Mouse (Mus musculus): ENCODE results near the gene Dag1.

The Dag1 gene

GRCm38 (mm10) chr9:108183531-108183994, 80.2 kb downstream of the Dag1 start:
- peak; percentile 55 to 61 for DNase-seq

GRCm38 (mm10) chr9:108182806-108183506, 80.8 kb downstream of the Dag1 start:
- peak; percentile 53 to 58 for DNase-seq

GRCm38 (mm10) chr9:108178391-108178790, 85.4 kb downstream of the Dag1 start:
- no peak for DNase-seq

- peak in 1 of 2 experiments; percentile 47 for DNase-seq
Observed at GRCm38 (mm10) chr9:108175116-108175838, 88.5 kb downstream of the Dag1 start.

GRCm38 (mm10) chr9:108172777-108173350, 90.9 kb downstream of the Dag1 start:
- peak in 1 of 2 experiments; percentile 24 for DNase-seq

GRCm38 (mm10) chr9:108169751-108170150, 94.0 kb downstream of the Dag1 start:
- DNase-seq = no peak

- DNase-seq = no peak
Observed at GRCm38 (mm10) chr9:108165143-108165542, 98.6 kb downstream of the Dag1 start.

- DNase-seq = no peak
Observed at GRCm38 (mm10) chr9:108163646-108164284, 100.0 kb downstream of the Dag1 start.

- DNase-seq = peak; percentile 58 to 64
Observed at GRCm38 (mm10) chr9:108157891-108158290, 105.9 kb downstream of the Dag1 start.

- peak in 1 of 2 experiments; percentile 69 for DNase-seq
Observed at GRCm38 (mm10) chr9:108157451-108157850, 106.3 kb downstream of the Dag1 start.

- peak; percentile 63 to 75 for DNase-seq
Observed at GRCm38 (mm10) chr9:108156786-108157185, 107.0 kb downstream of the Dag1 start.

- no peak for DNase-seq
Observed at GRCm38 (mm10) chr9:108154814-108155213, 108.9 kb downstream of the Dag1 start.
